ENCODE assay signal across 16 mouse cellular contexts in genomic region chr5:13517018-13517417, GRCm38 (mm10).
"Had no signal": no experiment of that assay in that cellular context is flagged by ENCODE, and none has a peak within 500 bp of the region (broad histone marks: within the 10 kb centered on the region; RNA-seq: fewer than 3 reads in every experiment).

No protein-coding gene starts in this region.

- H3K36me3 ChIP-seq: neural tube, embryonic 13.5 days; neural tube, embryonic 15.5 days; stomach, embryonic 15.5 days had no signal

- H3K27me3 ChIP-seq: neural tube, embryonic 15.5 days; stomach, embryonic 15.5 days had no signal

- H3K27ac ChIP-seq: neural tube, embryonic 13.5 days; neural tube, embryonic 15.5 days; stomach, embryonic 15.5 days; stomach, postnatal 0 days had no signal

- H3K4me1 ChIP-seq: neural tube, embryonic 13.5 days; neural tube, embryonic 15.5 days; stomach, embryonic 15.5 days had no signal

- H3K4me2 ChIP-seq: neural tube, embryonic 13.5 days; neural tube, embryonic 15.5 days; stomach, embryonic 15.5 days had no signal

- DNase-seq: retina, postnatal 1 day; right cerebral cortex, adult 18-20 months; right cerebral cortex, postnatal 14 days; right cerebral cortex, postnatal 25 days; right cerebral cortex, postnatal 4 days; spleen, adult 18-20 months; thymus, adult 18-20 months; thymus, adult 2 months; thymus, postnatal 14 days; thymus, postnatal 25 days; thymus, postnatal 36 days; thymus, postnatal 4 days had no signal

- H3K4me3 ChIP-seq: neural tube, embryonic 13.5 days; neural tube, embryonic 15.5 days; stomach, embryonic 15.5 days had no signal

- H3K9me3 ChIP-seq: neural tube, embryonic 13.5 days; neural tube, embryonic 15.5 days; stomach, embryonic 15.5 days had no signal

- H3K9ac ChIP-seq: neural tube, embryonic 13.5 days; neural tube, embryonic 15.5 days; stomach, embryonic 15.5 days had no signal
